Mouse (Mus musculus) left cerebral cortex, postnatal 10 days (tissue): ENCODE data around the gene Nkiras1. TPM values are rescaled to one million over a fixed set of nuclear protein-coding genes. Genes with fewer than 3 reads are reported as not detected.
A peak's percentile ranks its signal among the peaks of the same experiment; 100 is the strongest.
"Not testable (repeated sequence)": the region's sequence is repeated elsewhere in the genome, so short reads cannot be mapped to it uniquely, and the experiment has no call there.

Experiments
- DNase-seq, 2 experiments: peaks; one replicate each; pipeline ENCODE4 v3.0.0; 2021 to 2022; ENCODE audit warnings: low spot score in 2 of 2, mixed read lengths in 1 of 2; ENCODE audit errors: extremely low spot score in 1 of 2
- intact Hi-C: fragments of 180-260 bp; cut with DNase I; formaldehyde crosslinking; loops from one replicate; pipeline ENCODE4 v1.15.1; 2025
- total RNA-seq, 2 experiments: library from RNA; stranded (reverse); gene quantifications; 2 replicates each; pipeline ENCODE4 v1.2.3; 2021

The Nkiras1 gene
- total RNA-seq, 2 experiments from 2014 or later, result 78.4 to 83.4 TPM

- not testable (repeated sequence) for DNase-seq
- intact Hi-C loops, result loop anchor here (5.0 kb wide), 1 partner anchor 58 kb away; no protein-coding TSS in a partner anchor
Measured at GRCm38 (mm10) chr14:18269947-18270528, 898 bp upstream of the Nkiras1 start.

DNA sequence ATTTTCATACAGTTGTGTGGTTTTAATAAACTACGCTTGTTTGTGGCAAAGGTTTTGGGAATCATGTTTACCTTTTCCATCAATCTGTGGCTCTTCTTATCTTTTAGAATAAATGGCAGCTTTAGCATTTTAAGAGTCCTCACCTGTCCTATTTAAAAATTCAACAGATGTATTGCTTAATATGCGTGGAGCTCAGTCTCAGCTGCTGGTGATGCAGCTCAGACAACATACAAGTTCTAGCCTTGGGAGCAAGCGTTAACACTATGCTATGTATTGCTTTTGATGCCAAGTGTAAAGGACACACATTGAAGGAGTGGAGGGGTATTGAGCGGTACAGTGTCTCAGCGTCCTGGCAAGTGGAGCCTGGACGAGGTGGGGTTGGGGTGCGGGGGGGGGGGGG, 730 bp downstream of the Nkiras1 start:
- intact Hi-C loops, result loop anchor here (5.0 kb wide), 1 partner anchor 59 kb away; no protein-coding TSS in a partner anchor
- DNase-seq, result no peak

DNA sequence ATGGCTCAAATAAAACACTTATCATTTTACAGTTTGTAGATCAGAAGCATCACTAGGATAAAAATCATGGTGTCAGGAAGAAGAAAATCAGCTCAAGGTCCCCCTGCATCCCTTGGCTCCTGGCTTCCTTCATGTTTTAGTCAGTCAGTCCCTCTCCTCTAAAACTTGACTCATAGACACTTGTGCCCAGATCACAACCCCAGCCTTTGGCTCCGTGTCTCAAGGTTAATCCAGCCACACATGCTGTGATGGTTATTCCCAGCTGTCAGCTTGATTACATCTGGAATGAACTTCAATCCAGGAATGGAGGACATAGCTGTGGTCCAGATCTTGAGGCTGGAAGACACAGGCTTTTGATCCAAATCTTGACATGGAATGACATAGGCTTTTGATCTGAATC, 3.6 kb downstream of the Nkiras1 start:
- DNase-seq, result no peak
- intact Hi-C loops, result loop anchor here (5.0 kb wide), 1 partner anchor 62 kb away; no protein-coding TSS in a partner anchor

DNA sequence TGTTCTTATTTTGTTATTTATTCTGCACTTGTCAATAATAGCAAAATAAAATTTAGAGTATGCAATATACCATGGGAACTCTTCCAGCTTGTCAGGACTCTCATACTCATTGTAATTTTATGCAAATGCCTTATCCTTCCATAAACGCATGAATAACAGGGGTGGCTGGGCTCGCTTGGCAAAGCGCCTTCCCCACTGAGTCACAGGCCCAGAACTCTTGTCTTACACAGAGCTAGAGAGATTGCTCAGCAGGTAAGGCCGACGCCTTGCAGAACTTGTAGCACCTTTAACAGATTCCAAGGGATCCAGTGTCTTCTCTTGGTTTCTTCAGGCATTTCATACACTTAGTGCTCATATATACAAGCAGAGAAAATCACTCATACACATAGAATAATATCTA, 9.4 kb downstream of the Nkiras1 start:
- DNase-seq, result no peak

DNA sequence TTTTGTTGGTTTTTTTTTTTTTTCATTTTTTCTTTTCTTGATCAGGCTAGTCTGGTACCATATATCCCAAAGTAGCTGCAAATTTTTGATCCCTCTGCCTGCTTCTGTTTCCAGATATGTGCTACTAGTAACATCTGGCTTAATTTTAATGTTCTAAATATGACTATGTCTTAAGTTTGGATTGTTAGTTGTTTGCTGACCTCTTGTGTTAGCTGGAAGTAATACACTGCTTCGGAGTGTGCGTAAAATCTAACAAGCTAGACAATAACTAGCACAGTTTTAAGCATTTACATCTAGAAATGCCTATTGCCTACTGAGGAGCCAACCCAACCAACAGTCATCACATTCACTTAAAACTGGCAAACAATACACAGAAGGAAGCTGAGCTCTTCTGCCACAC, 13.6 kb downstream of the Nkiras1 start:
- intact Hi-C loops, result no loop called here
- no peak for DNase-seq

More for the DNA sequence above, 9.4 kb downstream of the Nkiras1 start:
- intact Hi-C loops, result no loop called here

DNA sequence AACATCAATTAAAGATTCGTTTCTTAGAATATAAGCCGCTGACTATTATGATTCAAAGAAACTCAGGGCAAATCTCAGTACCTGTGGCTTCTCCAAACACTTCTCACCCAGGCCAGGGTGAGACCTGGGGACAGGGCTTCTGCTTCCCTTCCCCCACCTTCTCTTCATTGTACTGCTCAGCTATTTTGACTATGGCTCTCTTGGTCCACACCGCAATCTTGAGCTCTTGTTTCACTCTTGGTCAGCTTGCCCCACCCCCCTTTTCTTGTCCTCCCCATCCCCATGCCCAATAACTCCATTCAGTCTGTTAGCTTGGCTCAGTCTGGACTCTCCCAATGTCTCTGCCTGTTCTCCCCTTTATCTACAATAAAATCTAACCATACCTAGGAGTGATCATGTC, 14.5 kb downstream of the Nkiras1 start:
- intact Hi-C loops, result no loop called here
- no peak for DNase-seq

DNA sequence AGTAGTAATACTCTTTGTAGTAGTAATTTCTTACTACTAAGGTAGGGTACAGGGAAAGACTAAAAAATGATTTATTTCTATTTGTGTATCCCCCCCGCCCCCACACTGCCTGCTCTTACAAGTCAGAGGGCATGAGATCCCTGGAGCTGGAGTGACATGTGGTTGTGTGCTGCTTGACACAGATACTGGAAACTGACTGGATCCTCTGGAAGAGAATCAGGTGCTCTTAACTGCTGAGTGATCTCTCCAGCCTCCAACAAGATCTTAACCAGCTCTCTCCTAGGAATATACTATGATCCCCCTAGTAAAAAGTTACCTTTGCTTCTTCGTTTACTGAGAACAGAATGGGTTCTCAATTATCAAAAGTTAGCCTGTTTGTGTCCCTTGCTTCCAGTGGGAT, 15.5 kb downstream of the Nkiras1 start:
- intact Hi-C loops, result no loop called here
- DNase-seq, result no peak

GRCm38 (mm10) chr14:18287391-18287790, 16.5 kb downstream of the Nkiras1 start:
- DNase-seq, result no peak
- intact Hi-C loops, result no loop called here

DNA sequence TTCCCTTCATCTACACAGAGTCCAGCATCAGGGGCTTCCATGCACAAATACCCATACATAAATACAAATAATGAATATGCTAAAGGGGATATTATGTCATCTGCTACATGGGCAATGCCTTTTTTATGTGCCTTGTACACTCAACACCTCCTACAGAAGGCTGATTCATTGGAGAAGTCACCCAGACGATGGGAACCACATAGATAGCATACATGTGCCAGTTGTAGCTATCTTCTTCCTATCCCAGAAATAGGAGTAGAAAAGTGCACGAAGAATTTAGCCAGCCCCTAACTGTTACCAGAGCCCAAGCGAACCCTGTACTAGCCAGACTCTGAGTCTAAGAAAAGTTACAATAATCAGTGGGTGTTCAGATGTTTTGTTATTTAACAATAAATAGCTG, 21.2 kb downstream of the Nkiras1 start:
- DNase-seq, result no peak
- intact Hi-C loops, result no loop called here

DNA sequence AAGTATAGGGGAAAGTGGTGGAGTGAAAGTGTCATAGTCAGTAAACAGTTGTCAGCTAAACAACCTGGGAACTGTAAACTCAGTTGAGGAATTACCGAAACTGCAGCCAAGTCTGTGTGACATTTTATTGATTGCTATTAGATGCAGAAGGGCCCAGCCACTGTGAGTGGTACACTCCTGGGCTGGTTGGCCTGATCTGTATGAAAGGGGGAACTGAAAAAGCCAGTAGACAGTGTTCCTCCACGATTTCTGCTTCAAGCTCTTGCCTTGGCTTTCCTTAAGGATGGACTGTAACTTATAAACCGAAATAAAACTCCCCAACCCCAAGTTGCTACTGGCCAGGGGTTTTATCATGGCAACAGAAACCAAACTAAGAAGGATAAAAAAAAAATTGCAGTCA, 21.6 kb downstream of the Nkiras1 start:
- no peak for DNase-seq
- intact Hi-C loops, result no loop called here

DNA sequence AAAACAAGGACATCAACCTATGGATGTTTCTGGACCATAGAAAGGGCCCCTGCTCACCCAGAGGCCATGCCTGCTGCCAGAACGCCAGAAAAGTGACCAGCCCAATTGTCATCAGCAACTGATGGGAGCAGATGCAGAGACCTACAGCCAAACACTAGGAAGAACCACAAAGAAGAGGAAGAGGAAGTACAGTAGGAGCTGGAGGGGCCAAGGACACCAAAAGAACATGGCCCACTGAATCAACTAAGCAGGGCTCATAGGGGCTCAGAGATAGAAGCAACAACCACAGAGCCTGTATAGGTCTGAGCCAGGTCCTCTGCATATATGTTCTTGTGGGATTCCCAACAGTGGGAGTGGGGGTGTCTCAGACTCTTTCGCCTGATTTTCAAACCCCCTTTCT, 26.5 kb downstream of the Nkiras1 start:
- intact Hi-C loops, result no loop called here
- DNase-seq, result no peak

DNA sequence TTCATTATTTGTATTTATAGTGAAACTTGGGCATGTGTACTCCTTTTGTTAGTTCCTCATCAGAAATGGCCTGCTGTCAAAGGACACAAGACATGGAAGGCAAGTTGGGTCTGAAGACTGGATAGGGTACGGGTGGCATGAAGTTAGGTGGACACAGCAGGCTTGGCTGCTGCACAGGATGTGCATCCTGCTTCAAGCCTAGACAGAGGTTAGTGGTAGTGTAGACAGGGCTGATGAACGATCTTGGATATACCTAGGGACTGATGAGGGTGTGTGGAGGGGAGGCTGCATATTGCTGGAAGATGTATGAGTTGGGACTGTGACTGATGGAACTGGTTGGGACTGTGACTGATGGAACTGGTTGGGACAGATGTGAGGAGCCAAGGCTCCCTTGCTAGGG, 27.9 kb downstream of the Nkiras1 start:
- intact Hi-C loops, result no loop called here
- DNase-seq, result no peak

DNA sequence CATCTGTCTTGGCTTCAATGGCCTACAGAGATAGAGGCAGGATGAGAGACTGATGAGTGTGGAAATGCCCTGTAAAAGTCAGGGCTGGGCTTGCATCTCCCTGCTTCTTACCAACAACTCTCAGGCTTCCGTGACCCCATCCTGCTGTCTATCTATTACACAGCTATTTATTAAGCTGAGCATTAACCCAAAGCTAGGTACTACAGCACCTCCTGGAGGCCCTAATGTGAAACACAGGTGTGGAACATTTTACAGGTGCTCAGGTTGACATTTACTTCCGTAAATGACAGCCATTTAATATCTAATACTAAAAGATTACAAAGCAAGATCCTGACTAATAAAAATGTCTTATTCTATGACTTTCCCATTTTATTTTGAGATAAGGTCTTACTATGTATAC, 29.7 kb downstream of the Nkiras1 start:
- intact Hi-C loops, result no loop called here
- DNase-seq, result no peak

- intact Hi-C loops, result no loop called here
- no peak for DNase-seq
Measured at GRCm38 (mm10) chr14:18301591-18301990, 30.7 kb downstream of the Nkiras1 start.

GRCm38 (mm10) chr14:18302750-18303149, 31.8 kb downstream of the Nkiras1 start:
- DNase-seq, result no peak
- intact Hi-C loops, result no loop called here

- intact Hi-C loops, result no loop called here
- peak; percentile 64 to 66 for DNase-seq
Measured at GRCm38 (mm10) chr14:18303262-18303661, 32.3 kb downstream of the Nkiras1 start.

DNA sequence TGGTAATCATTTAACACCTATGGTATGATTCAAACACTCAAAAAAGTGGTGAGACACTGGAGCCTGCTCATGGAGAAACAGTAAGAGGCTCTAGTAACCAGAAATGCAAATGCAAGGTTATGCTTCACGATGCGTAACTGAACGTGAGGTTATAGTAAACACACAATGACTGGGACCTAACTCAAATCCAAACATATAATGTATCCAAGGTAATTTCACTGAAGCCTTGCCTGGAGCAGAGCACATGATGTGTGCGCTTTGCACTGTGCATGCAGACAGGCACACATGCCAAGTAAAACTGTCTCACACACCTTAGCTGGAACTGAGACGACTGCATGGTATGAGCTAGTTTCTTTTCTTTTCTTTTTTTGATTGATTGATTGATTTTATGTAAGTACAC, 33.2 kb downstream of the Nkiras1 start:
- DNase-seq, result no peak
- intact Hi-C loops, result no loop called here

DNA sequence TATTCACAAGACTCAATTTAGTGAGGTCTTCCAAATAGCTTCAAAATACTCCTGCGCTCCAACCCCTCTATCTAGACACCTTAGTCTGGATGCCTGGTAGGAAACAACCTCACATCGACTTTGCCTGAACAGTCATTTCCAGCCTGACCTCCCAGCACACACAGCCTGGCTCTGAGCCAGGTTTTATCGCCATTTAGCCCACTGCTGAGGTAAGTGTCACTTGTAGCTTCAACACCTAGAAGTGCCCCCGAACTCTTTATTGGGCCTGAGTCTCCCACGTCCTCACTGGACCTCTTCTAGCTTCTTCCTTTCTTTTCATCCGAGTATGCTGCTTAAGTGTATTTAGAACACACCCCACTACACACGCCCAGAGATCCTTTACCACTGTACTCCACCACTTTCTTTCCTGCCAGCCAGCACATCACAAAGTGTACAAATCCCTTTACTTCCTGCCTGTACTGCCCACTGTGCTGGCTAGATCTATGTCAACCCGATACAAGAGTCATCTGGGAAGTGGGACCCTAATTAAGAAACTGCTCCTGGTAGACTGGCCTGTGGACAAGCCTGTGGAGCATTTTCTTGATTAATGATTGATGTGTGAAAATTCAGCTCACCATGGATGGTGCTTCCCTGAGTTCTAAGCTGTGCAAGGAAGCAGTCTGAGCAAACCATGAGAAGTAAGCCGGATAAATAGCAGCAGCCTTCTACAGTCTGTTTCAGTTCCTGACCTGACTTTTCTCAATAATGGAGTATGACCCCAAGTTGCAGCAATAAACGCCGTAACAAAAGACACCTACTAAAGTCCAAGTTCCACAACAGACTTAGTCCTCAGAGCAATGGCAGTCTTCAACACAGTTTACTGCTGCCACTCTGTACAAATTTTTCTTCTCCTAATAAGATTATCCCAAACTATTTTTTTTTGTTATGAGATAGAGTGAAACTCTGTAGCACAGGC, 46.8 kb downstream of the Nkiras1 start:
- intact Hi-C loops, result no loop called here
- DNase-seq, result no peak

GRCm38 (mm10) chr14:18326968-18327672, 56.2 kb downstream of the Nkiras1 start:
- peak in 1 of 2 experiments; percentile 67 for DNase-seq
- intact Hi-C loops, result no loop called here
